Mouse (Mus musculus) small intestine, adult 2 months (tissue): Measurements from ENCODE around the gene Phf5a. TPM values are rescaled to one million over a fixed set of nuclear protein-coding genes. Genes with fewer than 3 reads are reported as not detected.

Experiments
- H3K27ac ChIP-seq: fragments of 200-500 bp; 2 replicates; pipeline ENCODE4 v1.5.1; 2012; ENCODE audit warnings: low read depth, low read length, control low read depth, inconsistent platforms; ENCODE audit not compliant: insufficient read depth
- H3K27me3 ChIP-seq: fragments of 200-500 bp; 2 replicates; pipeline ENCODE4 v1.6.1; 2012; ENCODE audit warnings: mild to moderate bottlenecking, moderate library complexity, low read length, inconsistent platforms; ENCODE audit not compliant: control insufficient read depth, insufficient read depth
- H3K36me3 ChIP-seq: fragments of 200-500 bp; 2 replicates; pipeline ENCODE4 v1.6.1; 2012; ENCODE audit warnings: mild to moderate bottlenecking, low read length, control low read depth, inconsistent platforms; ENCODE audit not compliant: control insufficient read depth, insufficient read depth
- H3K4me1 ChIP-seq: fragments of 200-500 bp; 2 replicates; pipeline ENCODE4 v1.6.1; 2012; ENCODE audit warnings: low read length, inconsistent platforms, mixed read lengths; ENCODE audit not compliant: control insufficient read depth, insufficient read depth, insufficient read length
- H3K4me3 ChIP-seq: fragments of 200-500 bp; 2 replicates; pipeline ENCODE4 v1.5.1; 2012; ENCODE audit warnings: low read depth, mild to moderate bottlenecking, control low read depth, inconsistent platforms, low read length, moderate library complexity
- CTCF ChIP-seq: fragments of 200-500 bp; IDR thresholded peaks from 2 replicates; pipeline ENCODE4 v1.5.1; 2012; ENCODE audit warnings: low read depth, mild to moderate bottlenecking, control low read depth, inconsistent platforms, low read length, moderate library complexity, mixed read lengths; ENCODE audit not compliant: insufficient replicate concordance, insufficient read length; ENCODE audit errors: extremely low read depth
- POLR2A ChIP-seq: fragments of 200-500 bp; IDR thresholded peaks from 2 replicates; pipeline ENCODE4 v1.6.1; 2012; ENCODE audit warnings: low read depth, mild to moderate bottlenecking, control low read depth, inconsistent platforms, low read length, moderate library complexity
- WGBS: fragments of 180-500 bp; shearing (Covaris S2); methylation state at CpG from one replicate; pipeline ENCODE4 v1.1.7; 2018; 5-methylcytosine and 5-hydroxymethylcytosine counted together
- polyA plus RNA-seq: library from polyadenylated mRNA; depleted of rRNA; stranded (reverse); fragments of >200 nt; gene quantifications from 2 replicates; pipeline ENCODE4 v1.2.3, GENCODE M21; 2012

The Phf5a gene
- polyA plus RNA-seq, 1 experiment: 47.0 TPM

DNA sequence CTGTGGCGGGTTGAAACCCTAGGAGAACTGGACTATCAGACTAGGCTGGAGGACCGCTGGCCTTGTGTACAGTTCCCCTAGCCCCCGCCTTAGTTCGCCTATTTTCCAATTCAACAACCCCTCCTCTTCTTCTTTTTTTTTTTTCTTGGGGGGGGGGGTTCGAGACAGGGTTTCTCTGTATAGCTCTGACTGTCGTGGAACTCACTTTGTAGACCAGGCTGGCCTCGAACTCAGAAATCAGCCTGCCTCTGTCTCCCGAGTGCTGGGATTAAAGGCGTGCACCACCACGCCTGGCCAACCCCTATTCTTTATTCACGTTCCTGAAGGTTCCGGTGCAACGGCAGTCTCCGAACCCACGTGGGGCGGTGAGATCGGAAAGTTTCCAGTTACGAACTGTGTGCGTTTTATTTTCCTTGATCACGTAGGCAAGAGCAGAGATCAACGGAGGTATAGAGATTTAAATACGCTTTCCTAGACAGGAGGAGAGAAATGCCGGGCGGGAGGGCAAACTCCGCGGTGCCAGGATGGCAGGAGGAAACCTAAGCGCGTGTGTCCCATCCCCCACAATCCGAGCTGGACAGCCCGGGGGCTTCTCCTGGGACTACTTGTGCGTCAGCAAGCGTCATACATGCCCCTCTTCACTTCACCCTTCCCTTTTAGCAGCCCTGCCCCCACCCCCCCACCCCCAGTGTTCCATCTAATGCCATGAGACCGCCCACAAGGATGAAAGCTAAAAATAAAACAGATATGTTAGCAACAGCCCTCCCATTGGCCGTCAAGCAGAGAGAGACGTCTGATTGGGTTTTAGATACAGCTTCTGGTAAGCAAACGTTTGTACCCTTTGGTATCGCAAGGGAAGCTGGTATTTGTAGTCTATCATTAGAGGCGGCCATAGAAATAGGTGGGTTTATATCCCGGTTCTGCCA is 12.1 kb downstream of the Phf5a start:
- H3K4me3 ChIP-seq: peak overlapping the region; percentile 88
- H3K27me3 ChIP-seq: no peaks in the 10 kb centered on the region
- H3K27ac ChIP-seq: peak overlapping the region; percentile 99
- WGBS: under 1% methylated on average over 39 of the region's 39 CpGs
- peaks cover 8% of the 10 kb centered on the region; the same call in 1 of the 2 replicates for H3K4me1 ChIP-seq
- TF ChIP-seq POLR2A: no peak; the same call in 1 of the 2 replicates
- TF ChIP-seq CTCF: no peak
- H3K36me3 ChIP-seq: peaks cover 6% of the 10 kb centered on the region; the same call in 1 of the 2 replicates

DNA sequence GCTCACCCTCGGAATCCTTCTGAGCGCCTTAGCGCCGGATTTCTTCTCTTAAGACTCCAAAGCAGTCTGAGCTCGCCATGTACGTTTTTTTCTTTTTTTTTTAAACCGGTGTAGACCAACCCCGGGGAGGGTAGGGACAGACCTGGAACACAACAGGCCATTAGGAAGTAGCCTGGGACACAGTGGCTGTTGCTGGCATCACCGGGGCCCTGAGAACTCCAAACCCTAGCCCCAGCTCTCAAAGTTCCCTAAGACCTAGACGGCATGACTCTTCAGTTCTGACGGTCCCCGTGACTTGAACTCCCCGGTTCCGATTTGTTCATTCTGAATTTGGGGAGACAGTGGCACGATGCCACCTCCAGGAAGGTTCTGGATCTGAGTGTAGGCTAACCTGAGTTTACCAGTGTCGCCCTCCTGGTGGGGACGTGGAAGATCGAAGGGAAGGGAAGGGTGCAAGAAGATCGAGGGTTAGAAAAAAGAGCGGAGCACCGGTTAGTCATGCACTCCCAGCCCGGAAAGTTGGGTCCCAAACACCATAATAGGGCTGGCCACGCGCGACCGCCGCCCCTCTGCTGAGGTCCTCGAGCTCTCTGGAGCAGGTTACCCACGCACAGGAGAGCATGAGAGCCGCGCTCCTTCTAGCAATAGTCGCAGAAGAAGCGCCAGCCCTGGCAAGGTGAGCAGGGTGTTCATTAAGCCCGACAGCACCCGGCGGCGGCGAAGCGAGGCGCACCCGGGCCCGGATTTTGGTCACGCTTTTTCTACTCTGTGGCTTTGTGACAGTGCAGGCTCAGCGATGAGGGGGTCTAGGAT is 13.0 kb downstream of the Phf5a start, which contains the start of gene Tob2:
Gene Tob2 (minus strand): TSS at position 280 of the 813 bp plus-strand sequence.
- under 1% methylated on average over 44 of the region's 44 CpGs for WGBS
- TF ChIP-seq CTCF: 0 out of 2 replicates have a peak, but pooled peaks have one; percentile 8
- no peak for TF ChIP-seq POLR2A
- Histone ChIP-seq H3K4me1 (peaks cover 8% of the 10 kb centered on the region; the same call in 1 of the 2 replicates), H3K27ac (peak within 1 kb of the TSS; percentile 99), H3K4me3 (peak within 1 kb of the TSS; percentile 88), H3K36me3 (peaks cover 6% of the 10 kb centered on the region; the same call in 1 of the 2 replicates), H3K27me3 (no peaks in the 10 kb centered on the region)

DNA sequence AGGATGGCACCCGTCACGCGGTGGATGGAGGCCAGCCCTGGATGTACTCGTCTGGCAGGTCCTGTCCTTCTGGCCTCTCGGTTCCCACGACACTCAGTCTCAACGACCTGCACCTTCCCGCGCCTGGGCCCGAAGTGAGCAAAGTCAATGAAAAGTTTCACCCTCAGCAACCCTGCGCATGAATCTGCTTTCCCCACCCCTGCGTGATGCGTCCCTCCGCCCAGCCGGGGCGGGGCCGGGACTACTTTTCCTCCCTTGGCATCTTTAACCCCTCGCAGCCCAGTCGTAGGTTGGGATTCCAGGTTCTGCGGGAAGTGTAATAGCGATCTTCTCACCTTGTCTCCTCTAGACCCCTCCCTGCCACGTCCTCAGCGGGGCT is 13.6 kb downstream of the Phf5a start:
- Histone ChIP-seq H3K27ac (peak overlapping the region; percentile 99), H3K27me3 (no peaks in the 10 kb centered on the region), H3K4me3 (peak overlapping the region; percentile 88), H3K4me1 (peaks cover 8% of the 10 kb centered on the region; the same call in 1 of the 2 replicates), H3K36me3 (peaks cover 8% of the 10 kb centered on the region)
- WGBS: under 1% methylated on average over 23 of the region's 23 CpGs
- no peak for TF ChIP-seq CTCF
- TF ChIP-seq POLR2A: peak; percentile 100

DNA sequence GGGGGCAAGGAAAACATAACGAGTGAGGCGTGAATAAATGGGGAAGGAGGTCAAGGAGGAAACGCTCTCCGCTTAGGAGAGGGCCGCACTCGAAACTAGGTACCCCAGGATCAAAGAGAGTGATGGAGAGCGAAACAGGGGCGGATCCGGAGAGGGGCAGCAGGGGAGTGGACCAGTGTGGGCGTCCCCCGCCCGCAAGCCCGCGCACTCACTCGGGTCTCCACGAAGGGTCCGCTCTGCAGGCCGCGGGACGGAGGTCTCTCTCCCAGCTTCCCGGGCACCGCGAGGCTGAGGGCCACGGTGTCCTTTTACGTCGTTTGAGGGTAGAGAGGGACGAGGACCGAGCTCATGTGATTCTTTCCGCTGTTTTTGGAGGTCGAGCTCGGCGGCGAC is 14.0 kb downstream of the Phf5a start:
- Histone ChIP-seq H3K4me3 (peak overlapping the region; percentile 88), H3K36me3 (peaks cover 12% of the 10 kb centered on the region), H3K27ac (peak overlapping the region; percentile 97), H3K4me1 (peaks cover 8% of the 10 kb centered on the region; the same call in 1 of the 2 replicates), H3K27me3 (no peaks in the 10 kb centered on the region)
- TF ChIP-seq CTCF (no peak), POLR2A (no peak)
- WGBS: under 1% methylated on average over 33 of the region's 33 CpGs

DNA sequence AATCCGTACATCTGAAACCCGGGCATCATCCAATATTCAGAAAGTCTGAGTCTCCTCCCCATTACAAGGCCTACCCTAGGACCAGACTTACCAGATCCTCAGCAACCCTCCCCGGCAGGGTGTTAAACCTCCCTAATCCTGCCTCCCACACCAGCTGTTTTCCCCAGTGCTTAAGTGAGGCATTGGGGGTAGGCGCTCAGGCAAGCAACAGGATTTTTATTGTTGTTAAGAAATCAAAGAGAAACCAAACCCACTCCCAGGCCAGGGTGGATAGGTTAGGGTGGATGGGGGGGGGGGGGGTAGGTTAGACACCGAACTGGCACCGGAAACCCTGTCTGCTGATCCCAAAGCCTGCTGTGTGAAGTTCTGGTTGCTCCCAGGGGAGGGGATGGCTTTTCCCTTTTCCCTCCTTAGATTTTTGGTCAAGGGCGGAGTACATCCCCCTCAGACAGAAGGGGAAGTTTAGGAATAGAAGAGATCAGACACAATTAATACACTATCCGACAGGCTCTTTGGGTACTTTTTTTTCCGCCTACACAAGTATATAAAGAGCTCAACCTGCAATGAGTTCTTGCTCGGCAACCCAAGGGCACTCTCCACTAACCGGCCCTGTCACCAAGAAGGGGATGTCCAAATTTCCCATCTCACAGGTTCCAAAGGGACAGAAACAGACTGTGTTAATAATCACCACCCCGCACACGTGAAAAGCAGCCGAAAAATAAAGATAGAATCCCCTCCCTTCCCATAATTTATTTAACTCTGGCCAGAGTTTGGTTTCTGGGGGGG is 14.6 kb downstream of the Phf5a start:
- Histone ChIP-seq H3K4me3 (peak overlapping the region; percentile 88), H3K36me3 (peaks cover 18% of the 10 kb centered on the region), H3K27ac (peak overlapping the region; percentile 97), H3K27me3 (no peaks in the 10 kb centered on the region), H3K4me1 (peaks cover 11% of the 10 kb centered on the region)
- under 1% methylated on average over 14 of the region's 14 CpGs for WGBS
- TF ChIP-seq POLR2A (no peak), CTCF (no peak)

DNA sequence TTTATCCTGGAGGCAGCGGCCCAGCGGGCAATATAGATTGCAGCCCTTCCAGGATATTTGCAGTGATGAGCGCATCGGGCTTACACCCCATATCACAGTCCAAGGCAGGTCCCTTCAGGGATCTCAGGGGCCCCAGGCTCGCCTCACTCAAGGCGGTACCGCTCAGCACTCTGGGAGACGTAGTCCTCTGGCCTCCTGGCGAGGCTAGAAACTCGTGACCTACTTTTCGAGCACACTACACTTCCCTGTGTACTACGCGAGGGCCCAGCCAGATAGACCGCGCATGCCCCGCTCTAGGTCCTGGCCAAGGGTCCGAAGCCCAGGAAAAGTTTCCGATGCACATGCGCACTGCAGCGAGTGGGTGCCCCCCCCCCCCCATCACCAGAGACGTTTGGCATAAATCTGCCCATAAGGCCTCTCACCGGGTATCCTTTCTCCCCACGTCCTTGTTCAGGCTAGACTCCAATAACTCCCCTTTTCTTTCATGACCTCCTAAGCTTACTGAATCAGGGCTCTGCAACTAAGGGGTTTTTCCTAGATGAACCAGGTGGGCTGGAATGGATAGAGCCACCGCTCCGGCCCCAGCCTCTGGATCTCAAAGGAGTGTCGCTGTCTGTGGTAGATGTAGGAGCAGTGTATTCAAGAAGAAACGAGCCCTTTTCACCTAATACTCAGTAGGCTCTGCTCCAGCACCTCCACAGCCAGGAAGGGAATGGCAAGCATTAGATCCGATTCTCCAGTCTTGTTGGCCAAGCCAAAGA is 15.5 kb downstream of the Phf5a start:
- TF ChIP-seq CTCF: no peak
- TF ChIP-seq POLR2A: no peak
- peak overlapping the region; percentile 97 for H3K27ac ChIP-seq
- H3K4me1 ChIP-seq: peaks cover 11% of the 10 kb centered on the region
- H3K27me3 ChIP-seq: no peaks in the 10 kb centered on the region
- peaks cover 26% of the 10 kb centered on the region for H3K36me3 ChIP-seq
- under 1% methylated on average over 28 of the region's 28 CpGs for WGBS
- H3K4me3 ChIP-seq: peak overlapping the region; percentile 88
